Mouse (Mus musculus): ENCODE data around the gene Prickle2. TPM values are rescaled to one million over a fixed set of nuclear protein-coding genes. Genes with fewer than 3 reads are reported as not detected.

Gene Prickle2
- not detected in 2 replicates for total RNA-seq (2017)

DNA sequence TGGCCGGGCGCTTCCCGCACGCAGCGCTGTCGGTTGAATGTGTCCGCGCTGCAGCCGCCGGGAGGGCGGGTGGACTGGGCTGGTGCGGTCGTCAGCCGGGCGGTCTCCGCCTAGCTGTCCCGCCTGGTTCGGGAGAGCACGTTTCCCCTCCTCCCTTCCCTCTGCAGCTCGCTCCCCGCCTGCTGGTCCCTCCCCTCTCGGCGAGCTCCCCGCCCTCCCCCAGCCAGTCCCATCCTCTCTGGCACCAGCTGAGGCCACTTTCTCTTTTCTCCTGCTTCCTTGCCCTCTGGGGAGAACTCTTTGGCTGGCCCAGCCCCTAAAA lies at the start of gene Prickle2:
Prickle2 (minus strand) TSS at position 11 of the 322 bp plus-strand sequence.
- no peak for ATAC-seq (ENCODE audit: extremely low read depth, insufficient number of reproducible peaks, low FRiP score, poor library complexity, severe bottlenecking)

DNA sequence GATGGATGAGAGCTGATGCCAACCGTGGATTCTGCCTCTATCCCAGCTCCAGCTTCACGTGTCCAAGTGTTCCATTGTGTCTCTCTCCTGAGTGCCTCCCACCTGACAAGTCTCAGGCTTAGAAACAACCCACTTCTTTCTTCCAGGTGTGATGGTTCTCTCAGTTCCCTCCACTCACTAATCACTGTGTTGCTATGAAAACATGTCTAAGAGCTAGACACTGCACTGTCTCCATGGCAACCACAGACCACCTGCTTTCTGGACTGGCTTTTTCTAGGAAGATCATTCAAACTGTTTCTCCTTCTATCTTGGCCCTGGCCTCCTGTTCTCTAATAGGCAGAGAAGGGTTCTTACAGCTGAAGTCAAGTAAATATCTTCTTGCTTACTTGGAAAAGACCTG lies 46.8 kb upstream of the Prickle2 start:
- no peak for ATAC-seq (ENCODE audit: extremely low read depth, insufficient number of reproducible peaks, low FRiP score, poor library complexity, severe bottlenecking)

DNA sequence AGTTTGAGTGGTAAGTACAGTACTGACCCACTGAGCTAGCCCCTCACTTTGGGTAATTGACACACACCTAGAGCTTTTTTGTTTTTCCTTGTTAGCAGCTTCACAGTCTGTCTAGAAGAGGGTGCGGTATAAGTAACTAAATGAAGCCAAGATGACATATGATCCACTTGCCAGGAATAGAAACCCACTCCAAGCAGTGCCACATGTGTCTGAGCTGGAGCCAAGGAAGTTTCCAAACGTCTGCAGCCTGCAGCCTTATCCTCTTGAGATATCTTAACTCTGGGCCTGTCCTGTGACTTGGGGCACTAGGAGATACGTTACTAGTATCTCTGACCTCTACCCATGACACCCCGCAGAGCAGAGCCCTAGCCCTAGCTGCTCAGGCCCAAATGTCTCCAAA lies 43.5 kb upstream of the Prickle2 start:
- ATAC-seq (ENCODE audit: extremely low read depth, insufficient number of reproducible peaks, low FRiP score, poor library complexity, severe bottlenecking) = no peak

DNA sequence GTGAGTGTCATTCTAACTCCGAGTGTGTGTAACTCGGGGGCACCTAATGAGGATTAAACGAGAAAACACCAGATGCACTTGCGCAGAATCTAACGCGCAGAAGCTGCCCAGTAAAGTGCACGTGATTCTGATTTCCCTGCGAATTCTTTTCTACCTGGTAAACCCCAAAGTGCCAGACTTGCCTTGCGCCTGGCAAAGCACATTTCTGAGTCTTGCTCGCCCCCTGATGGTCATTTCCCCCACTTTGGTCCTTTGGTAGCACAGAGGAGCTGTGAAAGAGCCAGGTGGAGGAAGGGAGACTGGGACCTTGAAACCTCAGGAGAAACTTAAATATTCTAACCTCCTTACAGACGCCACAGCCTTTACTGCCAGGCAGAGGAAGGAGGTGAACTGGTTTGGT lies 37.6 kb upstream of the Prickle2 start:
- ATAC-seq (ENCODE audit: extremely low read depth, insufficient number of reproducible peaks, low FRiP score, poor library complexity, severe bottlenecking) = no peak

DNA sequence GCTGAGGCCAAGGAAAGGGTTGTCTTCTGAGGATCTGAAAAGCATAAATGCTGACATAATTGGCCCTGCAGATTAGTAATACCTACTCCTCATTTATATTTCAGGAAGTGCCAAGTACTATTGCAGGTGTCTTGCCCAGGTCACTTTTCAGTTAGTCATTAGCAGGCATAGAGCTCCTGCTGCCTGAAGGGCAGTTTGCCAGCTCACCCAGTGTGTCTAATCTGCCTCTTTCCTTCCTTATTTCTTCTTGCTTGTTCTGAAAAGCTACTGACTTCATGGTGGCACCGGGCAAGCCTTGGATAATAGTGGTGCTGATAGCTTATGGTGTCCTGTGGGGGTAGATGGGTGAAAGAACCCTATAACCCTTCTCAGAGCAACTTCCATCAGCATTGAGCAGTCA lies 31.2 kb upstream of the Prickle2 start:
- no peak for ATAC-seq (ENCODE audit: extremely low read depth, insufficient number of reproducible peaks, low FRiP score, poor library complexity, severe bottlenecking)

DNA sequence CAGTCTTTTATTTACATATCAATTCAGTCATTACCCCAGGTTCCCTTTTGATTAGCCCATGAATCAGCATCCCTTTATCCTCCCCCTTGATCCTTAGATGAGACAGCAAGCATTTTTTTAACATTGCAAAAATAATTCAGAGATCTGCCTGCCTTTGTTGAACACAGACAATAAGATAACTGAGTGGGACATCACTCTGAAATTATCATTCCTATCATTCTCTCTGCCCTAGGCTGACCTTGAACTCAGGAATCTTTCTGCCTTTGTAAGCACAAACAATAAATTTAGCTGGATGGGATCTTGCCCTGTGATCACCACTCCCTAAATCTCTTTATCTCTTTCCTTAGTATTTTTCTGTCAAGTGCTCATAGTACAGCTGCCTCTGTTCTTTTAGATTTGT lies 27.7 kb upstream of the Prickle2 start:
- no peak for ATAC-seq (ENCODE audit: extremely low read depth, insufficient number of reproducible peaks, low FRiP score, poor library complexity, severe bottlenecking)

DNA sequence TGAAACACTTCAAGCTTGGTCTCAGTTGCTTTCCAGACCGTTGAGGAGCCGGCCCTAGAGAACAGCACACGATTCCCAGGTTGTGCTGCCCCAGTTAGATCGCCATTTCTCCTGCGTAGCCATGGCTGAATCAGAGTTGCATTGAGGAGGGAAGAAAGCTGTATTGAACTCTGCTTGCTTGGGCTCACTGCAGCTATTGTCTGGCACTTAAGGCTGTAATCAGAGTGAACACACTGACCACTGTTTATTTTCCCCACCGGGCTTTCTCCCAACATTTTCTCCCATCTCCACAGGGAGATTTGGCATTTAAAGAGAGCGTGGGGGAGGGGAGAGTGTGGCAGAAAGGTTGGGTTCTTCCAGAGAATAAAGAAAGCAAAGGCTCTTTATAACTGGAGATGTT lies 22.6 kb upstream of the Prickle2 start:
- no peak for ATAC-seq (ENCODE audit: extremely low read depth, insufficient number of reproducible peaks, low FRiP score, poor library complexity, severe bottlenecking)

DNA sequence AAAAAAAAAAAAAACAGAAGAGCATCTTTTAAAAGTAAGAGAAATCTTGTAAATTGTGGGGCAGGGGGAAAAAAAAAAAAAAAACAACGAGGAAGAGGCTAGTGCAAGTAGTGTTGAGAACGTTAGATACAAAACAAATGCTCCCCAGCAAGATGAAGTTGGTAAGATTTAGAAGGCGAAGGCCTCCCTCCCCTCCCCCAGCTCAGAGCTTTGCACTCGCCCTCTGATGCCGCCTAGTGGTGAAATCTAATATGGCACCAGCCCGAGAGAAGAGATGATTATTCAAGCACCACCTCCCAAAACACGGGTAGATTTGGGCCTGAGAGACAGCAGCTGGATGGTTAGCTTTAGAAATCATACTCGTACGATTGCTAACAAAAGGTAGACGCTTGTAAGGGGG lies 22.1 kb upstream of the Prickle2 start:
- ATAC-seq (ENCODE audit: extremely low read depth, insufficient number of reproducible peaks, low FRiP score, poor library complexity, severe bottlenecking) = no peak

DNA sequence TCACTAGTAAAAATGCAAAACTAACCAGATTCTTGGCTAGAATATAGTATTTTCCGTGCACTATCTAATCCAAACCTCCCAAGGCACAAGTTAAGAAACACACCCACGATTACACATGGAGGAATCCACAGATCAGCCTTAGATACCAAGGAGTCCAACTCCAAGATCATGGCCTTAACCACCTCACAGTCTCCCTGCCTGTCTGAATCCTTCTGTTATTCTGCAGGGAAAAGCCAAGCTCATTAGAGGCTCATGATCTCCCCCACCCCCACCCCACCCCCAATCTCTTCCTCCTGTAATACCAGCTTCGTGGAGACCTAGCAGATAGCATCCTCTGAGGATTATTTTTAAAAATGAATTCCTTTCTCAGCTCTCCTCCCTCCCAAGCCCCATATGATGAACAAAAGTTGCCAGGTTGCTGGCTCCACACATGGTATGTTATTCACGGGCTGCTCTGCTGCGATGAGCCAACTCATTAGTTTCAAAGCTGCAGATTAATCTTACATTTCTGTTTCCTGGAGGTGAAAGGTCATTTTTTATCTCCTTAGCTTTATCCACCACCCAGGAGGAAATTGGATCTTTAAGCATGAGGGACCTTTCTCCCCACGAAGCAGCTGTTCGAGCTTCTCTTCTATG lies 21.5 kb upstream of the Prickle2 start:
- no peak for ATAC-seq (ENCODE audit: extremely low read depth, insufficient number of reproducible peaks, low FRiP score, poor library complexity, severe bottlenecking)

DNA sequence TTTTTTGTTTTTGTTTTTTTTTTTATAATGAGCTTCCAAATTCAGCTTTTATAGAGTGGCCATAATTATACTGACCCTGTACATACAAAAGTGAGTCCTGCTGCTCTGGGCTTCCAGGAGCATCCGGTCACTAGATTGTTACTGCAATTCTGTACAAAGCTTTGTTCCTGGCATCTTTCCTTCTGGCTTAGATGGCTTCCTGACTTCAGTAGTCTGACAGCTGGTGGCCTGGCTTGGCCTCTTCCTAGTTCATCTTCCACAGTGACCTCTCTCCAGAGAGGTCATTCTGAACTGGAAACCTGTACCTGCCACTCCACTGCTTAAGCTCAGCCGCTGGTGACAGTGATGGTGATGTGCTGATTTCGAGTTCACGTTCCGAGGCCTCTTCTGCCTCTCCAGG lies 20.2 kb upstream of the Prickle2 start:
- no peak for ATAC-seq (ENCODE audit: extremely low read depth, insufficient number of reproducible peaks, low FRiP score, poor library complexity, severe bottlenecking)

DNA sequence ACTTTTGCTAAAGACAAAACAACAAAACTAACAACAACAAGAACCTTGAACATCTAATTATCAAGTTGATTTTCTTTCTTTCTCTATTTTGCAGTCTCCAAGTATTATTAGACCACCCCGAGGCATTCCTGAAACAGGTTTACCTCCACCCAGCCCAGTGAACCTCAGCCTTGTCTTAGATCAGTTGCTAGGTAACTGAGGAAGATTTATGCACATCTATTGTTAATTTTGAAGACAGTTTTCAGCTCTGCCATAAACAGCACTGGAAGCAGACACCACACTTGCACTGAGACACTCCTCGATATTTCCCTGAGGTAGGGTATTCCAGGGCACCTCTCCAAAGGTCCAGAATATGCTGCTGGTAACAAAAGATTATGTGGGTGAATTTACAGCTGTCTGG lies 18.4 kb upstream of the Prickle2 start:
- ATAC-seq (ENCODE audit: extremely low read depth, insufficient number of reproducible peaks, low FRiP score, poor library complexity, severe bottlenecking) = no peak

DNA sequence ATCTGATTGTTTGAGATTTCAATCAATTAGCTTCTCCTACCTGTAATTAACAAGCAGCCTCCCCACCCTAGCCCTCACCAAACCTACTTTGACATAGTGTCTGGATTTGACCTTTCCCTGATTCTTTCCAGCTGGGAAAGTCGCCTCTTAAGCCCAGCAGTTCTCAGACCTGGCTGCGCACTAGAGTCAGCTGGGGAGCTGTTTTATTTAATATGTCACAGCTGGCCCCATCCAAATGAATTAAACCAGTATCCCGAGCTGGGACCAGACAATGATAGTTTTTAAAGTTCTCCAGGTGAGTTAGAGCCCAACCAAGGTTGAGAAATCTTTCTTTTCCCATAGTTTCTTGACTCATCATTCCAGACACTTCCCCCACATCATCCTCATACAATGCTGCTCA lies 9.9 kb upstream of the Prickle2 start:
- ATAC-seq (ENCODE audit: extremely low read depth, insufficient number of reproducible peaks, low FRiP score, poor library complexity, severe bottlenecking) = no peak

DNA sequence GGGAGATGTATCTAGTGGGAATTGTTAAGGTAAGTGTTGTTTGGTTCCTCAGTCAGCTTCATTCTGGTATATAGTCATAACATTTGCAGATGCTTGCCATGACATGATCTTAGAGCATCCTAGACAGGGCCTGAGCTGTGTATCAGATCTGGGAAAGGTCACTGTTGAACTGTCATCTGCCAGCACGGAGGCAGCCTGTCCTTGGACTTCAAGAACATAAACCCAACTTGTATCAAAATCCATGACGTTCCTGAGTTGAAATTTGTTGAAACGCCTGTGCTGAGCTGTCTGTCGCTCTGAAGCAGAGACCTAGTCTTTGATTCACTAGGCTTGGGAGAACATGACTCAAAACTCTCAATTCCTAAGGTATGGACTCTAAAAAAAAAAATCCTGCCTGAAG lies 8.8 kb upstream of the Prickle2 start:
- no peak for ATAC-seq (ENCODE audit: extremely low read depth, insufficient number of reproducible peaks, low FRiP score, poor library complexity, severe bottlenecking)

DNA sequence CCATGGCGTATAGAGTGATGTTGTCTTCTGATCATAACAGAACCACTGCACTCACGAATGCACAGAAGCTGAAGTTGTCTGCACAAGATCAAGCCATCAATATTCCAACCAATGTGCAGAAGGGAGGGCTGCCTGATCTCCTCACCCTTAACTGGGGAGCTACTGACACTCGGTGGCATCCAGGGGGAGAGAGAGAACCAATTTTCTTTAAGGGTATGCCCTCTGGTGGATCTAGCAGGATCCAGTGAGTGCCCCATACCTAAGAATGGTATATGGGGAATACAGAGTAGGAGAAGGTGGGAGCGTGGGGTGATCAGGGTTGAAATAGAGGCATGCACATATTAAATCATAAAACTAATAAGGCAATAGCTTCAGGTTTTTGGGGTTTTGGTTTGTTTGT lies 2.2 kb upstream of the Prickle2 start:
- ATAC-seq (ENCODE audit: extremely low read depth, insufficient number of reproducible peaks, low FRiP score, poor library complexity, severe bottlenecking) = no peak

DNA sequence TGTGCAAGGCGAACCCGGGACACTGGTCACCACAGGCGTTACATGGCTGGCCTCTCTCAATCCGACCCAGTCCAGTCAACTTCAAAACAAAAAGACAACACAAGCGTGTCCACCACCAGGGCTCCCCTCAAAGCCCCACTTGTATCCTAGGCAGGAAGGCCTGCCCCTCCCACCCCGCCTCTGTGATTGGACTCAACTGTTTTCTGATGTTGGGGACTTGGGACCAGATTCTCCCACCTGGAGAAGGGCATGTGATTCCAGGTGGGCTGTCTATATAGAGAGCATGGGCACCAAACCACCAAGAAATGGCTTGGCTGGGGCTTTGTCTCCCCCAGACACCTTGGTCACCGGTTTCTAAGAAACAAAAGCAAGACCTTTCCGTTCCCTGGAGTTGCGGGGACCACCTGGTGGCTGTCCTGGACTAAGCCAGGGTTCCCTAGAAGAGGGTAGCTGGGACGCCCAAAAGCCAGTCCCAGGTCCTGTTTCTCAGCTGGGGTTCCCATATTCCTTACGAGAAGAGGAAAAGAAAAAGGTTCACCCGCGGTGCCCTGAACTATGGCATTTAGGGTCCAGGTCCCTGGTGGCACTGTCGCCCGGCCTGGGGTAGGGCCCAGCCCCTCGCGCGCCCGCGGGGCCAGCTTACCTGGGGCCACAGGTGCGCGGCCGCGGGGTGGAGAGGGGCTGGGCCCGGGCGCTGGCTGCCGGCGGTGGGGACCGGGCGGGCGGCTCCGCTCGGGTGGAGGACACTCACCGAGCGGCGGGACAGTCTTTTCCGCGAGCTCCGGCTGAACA lies 406 bp downstream of the Prickle2 start:
- ATAC-seq (ENCODE audit: extremely low read depth, insufficient number of reproducible peaks, low FRiP score, poor library complexity, severe bottlenecking) = no peak

DNA sequence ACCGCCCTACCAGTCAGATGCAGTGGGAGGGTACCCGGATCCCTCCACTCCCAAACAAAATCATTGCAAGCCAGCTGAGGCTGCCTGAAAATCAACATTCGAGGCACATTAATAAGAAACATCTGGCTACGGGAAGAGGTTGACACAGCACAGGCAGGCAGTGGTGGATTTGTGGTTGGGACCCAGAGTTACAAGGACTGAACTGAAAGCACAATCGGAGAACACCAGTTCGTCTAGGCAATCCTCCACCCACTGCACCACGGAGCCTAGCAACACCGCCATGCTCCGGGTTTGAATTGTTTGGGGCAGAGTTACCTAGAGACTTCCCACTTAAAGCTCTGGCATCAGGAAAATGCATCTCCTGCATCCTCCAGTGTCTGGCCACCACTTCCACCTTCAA lies 1.1 kb downstream of the Prickle2 start:
- no peak for ATAC-seq (ENCODE audit: extremely low read depth, insufficient number of reproducible peaks, low FRiP score, poor library complexity, severe bottlenecking)

DNA sequence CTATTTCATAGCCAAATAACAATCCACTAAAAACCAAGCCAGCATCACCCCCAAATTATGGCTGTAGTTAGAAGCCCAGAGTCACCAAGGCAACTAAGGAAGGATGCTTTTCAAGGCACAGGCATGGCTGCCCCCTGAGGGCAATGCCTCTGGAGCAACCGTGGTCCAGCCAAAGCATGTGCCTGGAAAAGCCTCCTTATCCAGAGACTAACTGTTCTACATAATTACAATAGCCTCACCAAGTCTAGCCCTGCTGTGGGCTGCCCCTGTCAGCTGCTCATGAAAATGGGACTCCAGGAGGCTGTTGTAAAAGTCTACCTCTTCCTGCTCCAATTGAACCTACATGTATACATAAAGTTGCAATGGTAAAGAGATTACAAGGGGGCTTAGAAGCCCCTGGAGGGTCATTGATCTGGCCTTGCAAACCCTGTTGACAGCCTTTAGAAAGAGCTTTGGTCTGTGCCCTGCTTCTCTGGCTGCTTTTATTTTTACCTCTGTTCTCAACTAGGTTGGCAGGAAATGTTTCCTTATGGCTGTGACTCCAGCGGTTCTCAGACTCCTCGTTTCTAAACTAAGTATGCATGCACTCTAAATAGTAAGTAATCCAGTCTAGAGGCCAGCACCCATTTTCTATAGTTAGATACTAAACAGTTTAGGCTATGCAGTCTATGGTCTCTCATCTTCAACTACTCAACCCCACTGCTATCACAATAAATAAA lies 6.3 kb downstream of the Prickle2 start:
- ATAC-seq (ENCODE audit: extremely low read depth, insufficient number of reproducible peaks, low FRiP score, poor library complexity, severe bottlenecking) = no peak

DNA sequence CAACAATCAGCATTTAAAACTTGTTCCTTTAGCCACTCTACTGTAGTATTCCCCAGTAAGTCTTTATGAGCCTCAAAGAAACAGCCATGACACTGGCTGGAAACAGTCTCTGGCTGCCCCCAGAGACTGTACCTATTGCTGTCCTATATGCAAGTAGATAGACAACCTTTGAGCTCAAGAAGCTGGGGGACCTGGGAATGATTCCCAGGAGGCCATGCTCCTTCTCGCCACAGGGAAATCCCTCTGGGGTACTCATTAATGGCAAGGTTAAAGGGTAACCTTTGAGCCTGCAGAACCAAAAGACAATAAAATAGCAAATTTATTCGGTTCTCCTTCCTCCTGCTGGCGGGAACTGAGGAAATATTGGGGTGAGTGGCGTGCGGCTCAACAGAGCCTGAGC lies 8.1 kb downstream of the Prickle2 start:
- ATAC-seq (ENCODE audit: extremely low read depth, insufficient number of reproducible peaks, low FRiP score, poor library complexity, severe bottlenecking) = no peak

DNA sequence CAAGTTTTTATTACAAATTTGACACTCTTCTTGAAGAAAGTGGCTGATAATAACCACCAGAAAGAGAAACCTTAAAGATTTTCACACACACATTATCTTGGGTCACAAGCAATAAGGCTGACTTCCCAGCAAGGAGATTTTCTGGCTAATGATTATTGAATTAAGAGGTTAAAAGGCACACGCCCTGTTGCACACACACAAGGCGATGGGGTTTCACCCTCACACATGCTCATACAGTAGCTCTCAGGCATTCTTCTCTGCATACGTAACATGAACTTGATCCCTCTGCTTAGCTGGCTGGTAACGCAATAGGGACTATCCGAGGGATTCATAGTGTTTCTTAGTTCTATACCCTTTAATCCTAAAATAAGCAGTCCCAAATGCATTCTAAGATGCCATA lies 18.6 kb downstream of the Prickle2 start:
- no peak for ATAC-seq (ENCODE audit: extremely low read depth, insufficient number of reproducible peaks, low FRiP score, poor library complexity, severe bottlenecking)

DNA sequence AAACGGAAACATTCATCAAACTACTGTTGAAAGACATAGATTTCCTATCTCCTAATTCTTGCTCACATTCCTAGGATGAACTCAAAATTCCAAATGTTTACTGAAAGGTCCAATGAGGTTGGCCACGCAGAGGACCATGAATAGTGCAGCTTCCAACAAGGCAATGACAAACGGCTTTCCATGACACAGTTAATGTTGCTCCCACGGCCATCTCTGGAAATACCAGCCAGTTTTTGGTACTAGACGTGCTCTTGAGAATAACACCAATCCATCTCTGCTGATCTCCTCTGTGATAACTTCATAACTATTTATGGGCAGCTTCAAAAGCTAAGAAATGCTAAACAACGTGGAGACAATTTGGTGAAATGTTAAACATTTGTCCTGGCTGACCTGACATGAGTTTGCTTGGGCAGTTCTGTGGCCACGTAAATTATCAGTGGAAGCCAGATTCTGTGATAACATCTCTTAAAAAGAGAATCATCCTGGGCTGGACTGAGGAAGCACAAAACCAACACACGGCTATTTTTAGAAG lies 31.5 kb downstream of the Prickle2 start:
- ATAC-seq (ENCODE audit: extremely low read depth, insufficient number of reproducible peaks, low FRiP score, poor library complexity, severe bottlenecking) = no peak
